Mouse (Mus musculus) kidney, adult 2 months (tissue): Measurements from ENCODE around the gene Fam234a. TPM values are rescaled to one million over a fixed set of nuclear protein-coding genes. Genes with fewer than 3 reads are reported as not detected.
A peak's percentile ranks its signal among the peaks of the same experiment; 100 is the strongest.
"Not testable (repeated sequence)": the region's sequence is repeated elsewhere in the genome, so short reads cannot be mapped to it uniquely, and the experiment has no call there.

ENCODE experiments used
- DNase-seq: peaks from one replicate; pipeline ENCODE4 v3.0.0; 2021
- H3K27ac ChIP-seq: fragments of 200-500 bp; 2 replicates; pipeline ENCODE4 v1.5.1; 2012; ENCODE audit warnings: low read depth, low read length, control low read depth, inconsistent platforms; ENCODE audit not compliant: insufficient read depth
- H3K27me3 ChIP-seq: fragments of 200-500 bp; replicated peaks from 2 replicates; pipeline ENCODE4 v1.6.1; 2012; ENCODE audit warnings: mild to moderate bottlenecking, moderate library complexity, low read length, inconsistent platforms; ENCODE audit not compliant: control insufficient read depth, insufficient read depth
- H3K36me3 ChIP-seq: fragments of 200-500 bp; 2 replicates; pipeline ENCODE4 v1.6.1; 2012; ENCODE audit warnings: mild to moderate bottlenecking, moderate library complexity, low read length, inconsistent platforms; ENCODE audit not compliant: control insufficient read depth, insufficient read depth
- H3K4me1 ChIP-seq: fragments of 200-500 bp; 2 replicates; pipeline ENCODE4 v1.6.1; 2011; ENCODE audit warnings: low read length; ENCODE audit not compliant: control insufficient read depth, insufficient read depth
- H3K4me3 ChIP-seq: fragments of 200-500 bp; 2 replicates; pipeline ENCODE4 v1.5.1; 2011; ENCODE audit warnings: mild to moderate bottlenecking, low read depth, low read length, control low read depth; ENCODE audit not compliant: insufficient read depth
- CTCF ChIP-seq: fragments of 200-500 bp; conservative IDR thresholded peaks from 2 replicates; pipeline ENCODE4 v1.5.1; 2011; ENCODE audit warnings: low read depth, mild to moderate bottlenecking, control low read depth, low read length, moderate library complexity, mixed read lengths; ENCODE audit not compliant: insufficient read depth, insufficient read length
- POLR2A ChIP-seq: fragments of 200-500 bp; IDR thresholded peaks from one replicate; pipeline ENCODE4 v1.6.1; 2011; ENCODE audit warnings: low read depth, low read length, control low read depth
- WGBS: fragments of 180-500 bp; shearing (Covaris S2); methylation state at CpG from one replicate; pipeline ENCODE4 v1.1.7; 2018; 5-methylcytosine and 5-hydroxymethylcytosine counted together
- polyA plus RNA-seq: library from polyadenylated mRNA; depleted of rRNA; stranded (reverse); fragments of >200 nt; gene quantifications from 2 replicates; pipeline ENCODE4 v1.2.3, GENCODE M21; 2012; rRNA removed

Fam234a gene
- polyA plus RNA-seq: 112 and 124 TPM in 2 replicates

DNA sequence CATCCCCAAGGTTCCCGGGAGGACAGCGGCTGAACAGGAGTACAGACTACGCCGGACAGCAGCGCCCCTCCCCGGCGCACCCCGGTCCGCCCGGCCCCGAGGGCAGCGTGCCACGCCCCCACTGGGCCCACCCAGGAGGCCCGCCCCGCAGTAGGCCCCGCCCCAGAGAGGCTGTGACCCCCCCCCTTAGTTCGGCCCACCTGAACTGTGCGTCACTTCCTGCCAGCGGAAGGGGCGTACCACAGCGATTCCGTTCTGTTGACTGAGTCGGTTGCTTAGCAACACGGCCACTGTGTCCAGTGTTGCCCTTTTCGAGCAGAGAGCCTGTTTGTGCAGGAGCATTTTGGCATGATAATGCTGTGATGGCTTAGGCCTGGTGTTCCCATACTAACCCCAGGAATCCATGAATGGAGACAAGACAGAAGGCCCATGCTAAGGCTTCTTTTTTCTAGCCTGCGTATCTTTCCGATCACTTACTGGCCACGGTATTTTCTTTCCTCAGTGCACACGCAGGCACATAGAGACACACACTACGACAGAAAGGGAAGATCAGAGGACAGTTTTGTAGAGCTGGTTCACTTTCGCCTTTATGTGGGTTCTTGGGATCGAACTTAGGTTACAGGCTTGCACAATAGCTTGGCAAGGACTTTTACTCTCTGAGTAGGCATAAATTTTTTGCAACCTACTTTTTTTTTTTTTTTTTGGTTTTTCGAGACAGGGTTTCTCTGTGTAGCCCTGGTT lies at the start of gene Fam234a:
TSS of gene Fam234a (minus strand) at position 142 of the 741 bp plus-strand sequence.
- Histone ChIP-seq H3K27ac (peak within 1 kb of the TSS; percentile 75), H3K4me3 (peak within 1 kb of the TSS; percentile 62), H3K4me1 (peaks cover 8% of the 10 kb centered on the region; the same call in 1 of the 2 replicates), H3K27me3 (no peaks in the 10 kb centered on the region), H3K36me3 (no peaks in the 10 kb centered on the region)
- WGBS: 5% methylated on average over 33 of the region's 33 CpGs
- no peak for TF ChIP-seq CTCF
- peak; percentile 4 for TF ChIP-seq POLR2A
- DNase-seq: peak; percentile 98

DNA sequence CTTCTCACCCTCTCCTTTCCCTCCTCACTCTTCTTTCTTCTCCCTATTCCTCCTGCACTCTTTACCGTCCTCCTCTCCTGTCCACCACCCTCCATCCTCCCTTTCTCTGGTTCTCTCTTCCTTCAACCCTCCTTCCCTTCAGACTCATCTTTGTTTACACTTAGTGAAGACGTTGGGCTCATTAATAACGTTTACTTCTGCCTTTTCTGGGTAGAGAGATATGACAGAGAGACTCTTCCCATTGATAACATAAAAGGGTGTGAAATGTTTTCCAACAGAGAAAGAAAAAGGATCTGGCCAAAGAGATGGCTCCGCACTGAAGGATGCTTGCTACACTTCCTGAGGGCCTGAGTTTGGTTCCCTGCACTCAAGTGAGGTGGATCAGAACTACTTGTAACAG lies 45.4 kb upstream of the Fam234a start:
- Histone ChIP-seq H3K4me3 (no peak overlapping the region), H3K27ac (no peak overlapping the region), H3K36me3 (peaks cover 2% of the 10 kb centered on the region; the same call in 1 of the 2 replicates), H3K4me1 (no peaks in the 10 kb centered on the region), H3K27me3 (no peaks in the 10 kb centered on the region)
- no peak for DNase-seq
- TF ChIP-seq POLR2A (no peak), CTCF (no peak)
- WGBS: 78% methylated on average over 4 of the region's 4 CpGs

DNA sequence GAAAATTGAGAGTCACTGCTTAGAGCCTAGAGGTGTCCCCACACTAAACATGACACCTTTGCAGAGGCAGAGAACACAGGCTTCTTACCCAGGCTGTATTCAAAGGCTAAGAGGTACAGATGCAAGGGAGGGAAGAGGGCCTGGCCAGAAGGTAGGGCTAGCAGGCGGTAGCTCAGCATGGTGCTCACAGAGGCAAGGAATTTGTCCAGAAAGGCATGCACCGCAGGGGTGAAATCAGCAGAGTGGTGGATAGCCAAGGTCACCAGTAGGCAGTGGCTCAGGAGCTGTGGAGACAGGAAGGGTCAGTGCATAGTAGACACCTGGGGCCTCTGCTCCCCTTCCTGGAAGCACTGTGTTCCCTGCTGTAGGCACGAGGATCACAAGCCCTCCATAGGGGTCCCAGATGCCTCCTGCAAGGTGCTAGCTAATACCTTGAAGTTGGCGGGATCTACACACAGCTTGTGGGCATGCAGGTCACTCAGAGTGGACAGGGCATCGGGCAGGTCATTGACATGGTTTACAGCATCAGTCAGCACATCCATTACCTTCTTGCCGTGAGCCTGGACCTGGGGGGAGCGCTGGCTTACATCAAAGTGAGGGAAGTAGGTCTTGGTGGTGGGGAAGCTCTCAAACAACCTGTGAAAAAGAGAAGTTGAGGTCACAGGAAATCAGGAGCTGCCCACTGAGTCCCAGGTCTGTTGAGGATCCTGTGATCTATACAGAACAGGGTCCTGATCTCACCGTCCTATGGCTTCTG lies 42.3 kb upstream of the Fam234a start:
- no peaks in the 10 kb centered on the region for H3K27me3 ChIP-seq
- peaks cover 5% of the 10 kb centered on the region for H3K36me3 ChIP-seq
- 86% methylated on average over 8 of the region's 8 CpGs for WGBS
- no peak for TF ChIP-seq POLR2A
- no peak overlapping the region for H3K4me3 ChIP-seq
- no peak for DNase-seq
- H3K27ac ChIP-seq: no peak overlapping the region
- no peaks in the 10 kb centered on the region for H3K4me1 ChIP-seq

DNA sequence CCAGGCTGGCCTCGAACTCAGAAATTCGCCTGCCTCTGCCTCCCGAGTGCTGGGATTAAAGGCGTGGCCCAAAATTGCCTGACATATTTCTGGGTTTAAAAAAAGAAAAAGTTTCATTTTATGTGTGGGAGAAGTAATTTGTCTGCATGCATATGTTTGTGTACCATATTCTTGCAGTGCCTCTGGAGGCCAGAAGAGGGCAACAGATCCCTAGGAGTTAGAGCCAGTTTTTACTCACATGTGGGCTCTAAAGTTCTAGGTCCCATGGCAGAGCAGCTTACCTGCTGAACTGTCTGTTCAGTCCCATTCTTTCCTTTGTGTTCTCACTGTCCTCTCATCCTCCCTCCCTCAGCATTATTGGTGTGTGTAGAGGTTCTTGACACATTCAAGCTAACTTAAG lies 32.7 kb upstream of the Fam234a start:
- H3K36me3 ChIP-seq: peaks cover 14% of the 10 kb centered on the region
- peak; percentile 49 for DNase-seq
- H3K27ac ChIP-seq: no peak overlapping the region
- no peak overlapping the region for H3K4me3 ChIP-seq
- no peaks in the 10 kb centered on the region for H3K4me1 ChIP-seq
- H3K27me3 ChIP-seq: no peaks in the 10 kb centered on the region
- 85% methylated on average over 4 of the region's 4 CpGs for WGBS
- TF ChIP-seq POLR2A: no peak
- TF ChIP-seq CTCF: peak; percentile 49

DNA sequence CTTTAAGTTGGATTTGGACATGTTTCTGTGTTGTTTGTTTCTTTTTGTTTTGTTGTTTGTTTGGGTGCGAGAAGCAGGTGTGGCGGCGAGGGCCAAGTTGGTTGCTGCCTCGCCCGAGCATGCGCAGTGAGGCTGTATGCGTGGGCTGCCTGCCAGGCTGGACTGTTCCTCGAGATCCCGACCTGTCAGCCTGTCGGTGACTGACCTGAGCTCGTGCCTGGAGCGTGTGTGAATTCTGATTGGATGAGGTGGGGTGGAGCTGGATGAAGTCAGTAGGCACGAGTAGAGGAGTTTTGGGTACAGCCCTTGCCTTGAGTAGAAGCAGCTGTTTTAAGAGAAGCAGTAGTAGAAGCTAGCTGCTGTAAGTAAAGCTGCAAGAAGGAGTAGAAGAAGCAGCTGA lies 31.9 kb upstream of the Fam234a start:
- 75% methylated on average over 13 of the region's 13 CpGs for WGBS
- no peaks in the 10 kb centered on the region for H3K27me3 ChIP-seq
- peaks cover 11% of the 10 kb centered on the region for H3K36me3 ChIP-seq
- H3K4me1 ChIP-seq: no peaks in the 10 kb centered on the region
- DNase-seq: peak; percentile 30
- H3K27ac ChIP-seq: no peak overlapping the region
- H3K4me3 ChIP-seq: no peak overlapping the region
- TF ChIP-seq CTCF (no peak), POLR2A (no peak)

DNA sequence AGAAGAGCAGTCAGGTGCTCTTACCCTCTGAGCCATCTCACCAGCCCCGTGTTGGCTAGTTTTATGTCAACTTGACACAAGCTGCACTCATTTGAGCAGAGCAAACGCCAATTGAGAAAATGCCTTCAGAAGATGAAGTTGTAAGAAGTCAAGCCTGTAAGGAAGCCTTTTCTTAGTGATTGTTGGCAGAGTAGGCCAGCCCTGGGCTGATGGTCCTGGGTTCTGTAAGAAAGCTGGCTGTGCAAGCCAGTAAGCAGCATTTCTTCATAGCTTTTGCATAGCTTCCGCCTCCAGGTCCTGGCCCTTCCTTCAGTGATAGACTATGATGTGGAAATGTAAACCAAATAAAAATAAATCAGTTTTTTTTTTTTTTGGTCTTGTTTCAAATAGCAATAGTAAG lies 28.5 kb upstream of the Fam234a start:
- 61% methylated on average over 3 of the region's 3 CpGs for WGBS
- TF ChIP-seq CTCF: no peak
- no peak for TF ChIP-seq POLR2A
- Histone ChIP-seq H3K4me3 (no peak overlapping the region), H3K36me3 (peaks cover 1% of the 10 kb centered on the region), H3K27ac (no peak overlapping the region), H3K4me1 (no peaks in the 10 kb centered on the region), H3K27me3 (no peaks in the 10 kb centered on the region)
- no peak for DNase-seq

DNA sequence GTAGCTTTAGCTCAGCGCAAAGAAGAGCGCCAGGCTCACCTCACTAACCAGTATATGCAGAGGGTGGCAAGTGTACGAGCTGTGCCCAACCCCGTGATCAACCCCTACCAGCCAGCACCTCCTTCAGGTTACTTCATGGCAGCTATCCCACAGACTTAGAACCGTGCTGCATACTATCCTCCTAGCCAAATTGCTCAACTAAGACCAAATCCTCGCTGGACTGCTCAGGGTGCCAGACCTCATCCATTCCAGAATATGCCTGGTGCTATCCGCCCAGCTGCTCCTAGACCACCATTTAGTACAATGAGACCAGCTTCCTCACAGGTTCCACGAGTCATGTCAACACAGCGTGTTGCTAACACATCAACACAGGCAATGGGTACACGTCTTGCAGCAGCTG lies 25.5 kb upstream of the Fam234a start:
- DNase-seq: not testable (repeated sequence)
- H3K36me3 ChIP-seq: peaks cover 11% of the 10 kb centered on the region

More for the DNA sequence above, 25.5 kb upstream of the Fam234a start:
- not testable (repeated sequence) for H3K27me3 ChIP-seq, H3K4me1 ChIP-seq, H3K27ac ChIP-seq, H3K4me3 ChIP-seq
- WGBS: 91% methylated on average over 10 of the region's 10 CpGs
